Mouse (Mus musculus): ENCODE measurements at regions not wholly inside any gene's neighbourhood (a gene's known extent, or its start where the extent isn't known, plus 50 kb on each side); places are given as distances from the start of the nearest gene placed in this dataset.

DNA sequence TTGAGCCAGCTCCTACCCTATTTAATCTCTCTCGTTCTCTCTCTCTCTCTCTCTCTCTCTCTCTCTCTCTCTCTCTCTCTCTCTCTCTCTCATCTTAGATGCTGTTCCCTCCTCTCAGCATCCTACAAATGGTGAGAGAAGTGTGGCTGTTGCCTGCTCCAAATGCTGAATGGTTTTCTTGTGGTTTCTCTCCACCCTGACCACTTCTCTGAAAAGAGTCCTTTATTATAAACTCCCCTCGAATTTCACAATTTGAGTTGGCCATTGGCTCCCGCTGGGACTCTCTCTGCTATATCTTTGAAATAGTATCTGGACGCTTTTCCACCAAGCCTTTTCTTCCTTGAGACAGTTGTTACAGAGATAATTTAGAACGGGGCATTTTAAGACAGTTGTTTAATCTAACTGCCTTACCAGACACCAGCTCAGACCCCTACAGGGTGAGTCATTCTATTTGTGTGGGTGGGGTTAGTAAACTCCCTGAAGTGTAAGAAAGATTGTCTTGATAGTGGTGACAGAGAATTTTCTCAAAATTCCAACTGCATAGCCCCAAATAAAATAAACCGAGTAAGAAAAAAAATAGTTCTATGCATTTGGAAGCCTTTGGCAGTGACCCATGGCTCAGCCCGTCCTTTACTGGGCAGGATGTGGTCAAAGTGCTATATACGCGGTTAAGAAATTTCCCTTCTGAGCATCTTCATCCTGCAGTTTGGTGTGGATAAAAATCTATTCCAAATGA, 58.7 kb upstream of the Ado start:
- Histone ChIP-seq H3K27me3 (replicated peaks) (no peaks in the 10 kb centered on the region), H3K4me2 (no peak overlapping the region), H3K36me3 (no peaks in the 10 kb centered on the region), H3K4me3 (no peak overlapping the region), H3K4me1 (replicated peaks) (no peaks in the 10 kb centered on the region), H3K9me3 (replicated peaks) (no peaks in the 10 kb centered on the region), H3K27ac (ENCODE audit: poor library complexity, severe bottlenecking) (no peak overlapping the region), H3K9ac (no peak overlapping the region)
- WGBS = 60% methylated on average over 9 of the region's 9 CpGs
- ATAC-seq (ENCODE audit: insufficient number of reproducible peaks, low FRiP score) = no peak

DNA sequence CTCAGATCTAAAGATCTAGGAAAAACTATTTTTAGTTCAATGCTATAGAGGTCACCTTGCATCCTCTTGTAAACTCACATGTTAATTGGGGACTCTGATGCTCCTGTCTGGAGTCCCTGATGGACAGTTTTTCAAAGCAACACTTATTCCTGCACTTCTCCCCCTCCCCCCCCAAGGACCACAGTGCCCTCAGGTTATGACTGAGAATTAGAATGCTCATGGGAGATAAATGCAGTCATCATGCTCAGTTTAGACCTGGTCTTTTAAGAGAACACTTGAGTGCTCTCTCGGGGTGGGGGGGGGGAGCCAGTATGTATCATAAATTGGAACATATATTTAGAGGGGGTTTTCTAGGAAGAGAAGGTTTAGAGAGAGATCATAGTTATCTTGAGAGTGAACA, 58.0 kb upstream of the Ado start:
- 80% methylated on average over 1 of the region's 1 CpGs for WGBS
- no peak for ATAC-seq (ENCODE audit: insufficient number of reproducible peaks, low FRiP score)
- Histone ChIP-seq H3K36me3 (no peaks in the 10 kb centered on the region), H3K4me1 (replicated peaks) (no peaks in the 10 kb centered on the region), H3K9ac (no peak overlapping the region), H3K4me2 (no peak overlapping the region), H3K27me3 (replicated peaks) (no peaks in the 10 kb centered on the region), H3K4me3 (no peak overlapping the region), H3K9me3 (replicated peaks) (no peaks in the 10 kb centered on the region), H3K27ac (ENCODE audit: poor library complexity, severe bottlenecking) (no peak overlapping the region)

DNA sequence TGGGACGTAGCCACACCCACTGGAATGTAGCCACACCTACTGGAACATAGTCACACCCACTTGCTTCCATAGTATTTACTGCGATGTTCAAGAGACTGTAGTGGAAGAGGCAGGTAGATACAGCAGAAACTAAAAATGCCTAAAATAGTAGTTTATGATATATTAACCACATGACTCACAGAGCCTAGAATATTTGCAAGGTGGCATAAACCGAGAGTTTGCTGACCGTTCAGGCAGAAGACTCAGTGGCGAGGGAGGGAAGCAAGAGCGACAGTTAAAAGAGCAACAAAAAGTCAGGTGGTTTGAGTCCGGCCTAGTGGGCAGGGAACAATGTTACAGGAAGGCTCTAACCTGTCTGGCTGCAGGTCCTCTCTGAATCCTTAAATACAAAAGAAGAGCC, 50.6 kb upstream of the Ado start:
- Histone ChIP-seq H3K4me3 (no peak overlapping the region), H3K27ac (ENCODE audit: poor library complexity, severe bottlenecking) (no peak overlapping the region), H3K4me1 (replicated peaks) (no peaks in the 10 kb centered on the region), H3K9me3 (replicated peaks) (no peaks in the 10 kb centered on the region), H3K27me3 (replicated peaks) (no peaks in the 10 kb centered on the region), H3K4me2 (no peak overlapping the region), H3K36me3 (no peaks in the 10 kb centered on the region), H3K9ac (no peak overlapping the region)
- WGBS = 91% methylated on average over 7 of the region's 7 CpGs
- ATAC-seq (ENCODE audit: insufficient number of reproducible peaks, low FRiP score) = no peak

DNA sequence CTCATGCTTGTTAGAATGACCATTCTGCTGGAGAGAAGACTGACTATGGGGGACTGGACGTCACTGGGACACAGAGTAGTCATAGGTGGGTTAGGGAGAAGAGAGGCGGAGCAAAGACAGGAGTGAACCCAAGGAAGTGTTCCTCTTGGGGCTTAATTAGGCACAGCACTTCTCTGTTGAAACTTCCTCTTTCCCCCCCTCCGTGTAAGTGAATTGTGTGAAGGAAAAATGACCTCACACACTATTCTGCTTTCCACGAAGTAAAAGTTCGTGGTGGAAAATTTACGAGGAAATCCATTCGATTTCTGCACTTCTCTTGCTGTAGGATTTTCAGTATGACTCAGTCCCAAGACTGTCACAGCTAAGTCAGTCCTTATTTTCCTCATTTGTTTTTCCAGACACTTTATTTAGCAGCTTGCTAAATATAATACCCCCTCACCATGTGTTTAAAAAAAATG, 49.9 kb upstream of the Ado start:
- H3K27me3 ChIP-seq (replicated peaks) = no peaks in the 10 kb centered on the region
- no peak overlapping the region for H3K4me3 ChIP-seq
- no peak overlapping the region for H3K4me2 ChIP-seq
- H3K4me1 ChIP-seq (replicated peaks) = no peaks in the 10 kb centered on the region
- H3K36me3 ChIP-seq = no peaks in the 10 kb centered on the region
- no peaks in the 10 kb centered on the region for H3K9me3 ChIP-seq (replicated peaks)
- 61% methylated on average over 7 of the region's 7 CpGs for WGBS
- H3K27ac ChIP-seq (ENCODE audit: poor library complexity, severe bottlenecking) = no peak overlapping the region
- no peak for ATAC-seq (ENCODE audit: insufficient number of reproducible peaks, low FRiP score)
- no peak overlapping the region for H3K9ac ChIP-seq

Data from heart, embryonic 12.5 days (tissue).